Mouse (Mus musculus) layer of hippocampus, adult 2 months (tissue): ENCODE data around the gene Ephb2. TPM values are rescaled to one million over a fixed set of nuclear protein-coding genes. Genes with fewer than 3 reads are reported as not detected.

Experiments
- DNase-seq, 2 experiments: peaks; one replicate each; pipeline ENCODE4 v3.0.0; 2022; ENCODE audit warnings: low spot score in 2 of 2
- H3K27ac ChIP-seq: fragments of 200-600 bp; 2 replicates; pipeline ENCODE4 v1.8.1; 2022
- H3K4me3 ChIP-seq: fragments of 200-600 bp; 2 replicates; pipeline ENCODE4 v1.8.1; 2022; ENCODE audit warnings: mild to moderate bottlenecking
- CTCF ChIP-seq: fragments of 200-600 bp; conservative IDR thresholded peaks from 2 replicates; pipeline ENCODE4 v1.8.1; 2022; ENCODE audit warnings: antibody characterized with exemption, mild to moderate bottlenecking, moderate library complexity
- total RNA-seq, 2 experiments: library from RNA; stranded (reverse); gene quantifications; 2 replicates each; pipeline ENCODE4 v1.2.3; 2021

The Ephb2 gene
- total RNA-seq, 2 experiments from 2014 or later = 21.8 to 22.1 TPM

DNA sequence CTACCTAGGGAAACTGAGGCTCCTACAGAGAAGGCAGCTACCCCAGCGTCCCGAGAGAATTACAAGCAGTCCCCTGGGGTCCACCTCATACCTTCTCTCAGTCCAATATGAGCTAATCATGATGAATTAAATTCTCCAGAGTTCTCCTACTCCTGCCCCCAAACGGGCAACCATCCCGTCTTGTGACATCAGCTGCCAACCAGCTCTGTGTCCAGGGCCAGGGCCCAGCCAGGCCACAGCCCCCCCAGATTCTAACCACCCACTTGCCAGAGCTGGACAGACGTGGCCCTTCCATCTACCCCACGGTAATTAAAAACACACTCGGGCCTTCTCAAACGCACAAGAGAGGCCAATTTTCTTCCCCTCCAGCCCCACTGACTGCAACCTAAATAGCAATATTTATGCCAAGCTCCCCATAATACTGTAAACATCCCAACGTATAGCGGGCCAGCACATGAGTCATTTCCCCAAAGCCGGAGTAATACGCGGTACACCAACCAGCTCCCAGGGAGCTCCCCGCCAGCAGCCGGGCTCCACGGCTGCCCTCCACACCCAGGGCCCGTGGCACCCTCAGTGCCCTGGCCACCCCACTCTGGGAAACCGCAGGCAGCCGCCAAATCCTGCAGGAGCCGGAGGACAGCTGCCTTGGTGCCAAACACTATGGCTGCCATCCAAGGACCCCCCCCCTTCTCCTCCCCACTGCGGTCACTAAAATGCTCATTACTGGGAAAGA is 2.0 kb downstream of the Ephb2 start:
- H3K27ac ChIP-seq = no peak overlapping the region

DNA sequence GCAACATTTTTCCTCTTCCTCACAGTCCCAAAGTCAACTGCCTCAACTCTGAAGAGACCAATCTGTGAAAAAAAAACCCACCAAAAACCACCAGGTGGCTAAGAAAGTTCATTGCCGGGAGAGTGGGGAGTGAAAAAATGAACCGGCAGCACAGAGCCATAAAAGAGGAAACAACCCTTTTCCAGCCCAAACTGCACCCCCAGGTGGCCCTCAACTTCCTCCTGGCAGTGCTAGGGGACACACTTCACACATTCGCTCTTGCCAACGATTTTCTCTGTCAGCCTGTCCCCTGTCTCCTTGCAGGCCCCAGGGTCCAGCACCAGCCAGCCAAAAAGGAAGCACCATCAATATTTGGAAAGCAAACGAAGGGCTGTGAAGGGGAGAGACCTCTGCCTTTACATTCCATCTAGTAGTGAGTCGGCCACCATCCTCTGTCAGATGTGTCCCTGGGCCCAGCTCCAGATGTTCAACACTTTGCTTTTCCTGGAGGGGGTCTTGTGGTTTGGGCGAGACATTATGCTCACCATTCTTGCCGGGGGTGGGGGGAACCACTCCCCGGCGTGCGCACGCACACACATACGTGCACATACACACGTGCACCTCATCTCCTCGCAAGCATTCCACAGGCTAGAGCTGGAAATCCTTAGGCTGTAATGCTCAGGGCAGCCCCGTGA is 3.1 kb downstream of the Ephb2 start:
- no peak for DNase-seq
- TF ChIP-seq CTCF = no peak
- no peak overlapping the region for H3K4me3 ChIP-seq
- no peak overlapping the region for H3K27ac ChIP-seq

More for the DNA sequence above, 2.0 kb downstream of the Ephb2 start:
- no peak for TF ChIP-seq CTCF
- peak overlapping the region; percentile 69 for H3K4me3 ChIP-seq
- no peak for DNase-seq

DNA sequence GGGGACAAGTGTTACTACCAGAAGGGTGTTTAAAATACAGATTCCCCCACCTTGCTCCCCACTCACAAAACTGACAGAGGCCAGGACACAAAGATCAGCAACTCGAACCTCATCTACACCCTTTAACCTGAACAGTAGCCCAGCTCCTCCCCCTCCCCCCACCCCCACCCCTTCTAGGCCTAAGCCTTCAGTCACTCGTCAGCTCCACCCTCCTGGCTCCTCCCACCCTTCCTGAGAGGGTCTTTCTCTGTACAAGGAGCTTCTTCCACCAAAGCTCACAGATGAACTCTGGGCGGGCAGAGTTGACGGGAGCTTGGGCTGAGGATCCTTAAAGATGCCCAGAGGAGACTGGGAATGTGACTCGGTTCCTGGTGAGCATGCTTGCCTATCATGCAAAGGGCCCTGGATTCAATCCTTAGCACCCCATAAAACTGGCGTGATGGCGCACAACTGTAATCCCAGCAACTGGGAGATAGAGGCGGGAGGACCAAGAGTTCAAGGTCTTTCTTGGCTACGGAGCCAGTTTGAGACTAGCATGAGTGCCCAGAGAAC is 5.4 kb downstream of the Ephb2 start:
- H3K27ac ChIP-seq = no peak overlapping the region
- DNase-seq = no peak
- no peak overlapping the region for H3K4me3 ChIP-seq
- no peak for TF ChIP-seq CTCF

DNA sequence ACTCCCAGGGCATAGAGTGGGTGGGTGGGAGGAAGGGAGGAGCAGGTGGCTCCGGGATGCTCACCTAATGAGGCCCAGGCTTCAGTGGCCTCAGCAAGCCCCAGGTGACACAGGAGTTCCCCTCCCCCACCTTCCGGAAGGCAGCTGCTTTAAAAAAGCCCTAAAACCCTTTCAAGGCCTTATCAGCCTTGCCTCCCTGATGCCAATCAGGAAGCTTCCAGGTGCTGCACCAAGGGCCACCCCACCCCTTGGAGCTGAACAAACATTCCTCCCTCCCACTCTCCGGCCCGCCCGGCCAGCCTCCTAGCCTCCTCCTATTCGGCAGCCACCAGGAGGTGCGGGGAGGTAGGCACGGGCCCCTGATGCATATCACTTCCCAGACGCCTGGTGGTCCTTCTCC is 6.0 kb downstream of the Ephb2 start:
- DNase-seq = no peak
- TF ChIP-seq CTCF = no peak
- Histone ChIP-seq H3K27ac (no peak overlapping the region), H3K4me3 (no peak overlapping the region)

DNA sequence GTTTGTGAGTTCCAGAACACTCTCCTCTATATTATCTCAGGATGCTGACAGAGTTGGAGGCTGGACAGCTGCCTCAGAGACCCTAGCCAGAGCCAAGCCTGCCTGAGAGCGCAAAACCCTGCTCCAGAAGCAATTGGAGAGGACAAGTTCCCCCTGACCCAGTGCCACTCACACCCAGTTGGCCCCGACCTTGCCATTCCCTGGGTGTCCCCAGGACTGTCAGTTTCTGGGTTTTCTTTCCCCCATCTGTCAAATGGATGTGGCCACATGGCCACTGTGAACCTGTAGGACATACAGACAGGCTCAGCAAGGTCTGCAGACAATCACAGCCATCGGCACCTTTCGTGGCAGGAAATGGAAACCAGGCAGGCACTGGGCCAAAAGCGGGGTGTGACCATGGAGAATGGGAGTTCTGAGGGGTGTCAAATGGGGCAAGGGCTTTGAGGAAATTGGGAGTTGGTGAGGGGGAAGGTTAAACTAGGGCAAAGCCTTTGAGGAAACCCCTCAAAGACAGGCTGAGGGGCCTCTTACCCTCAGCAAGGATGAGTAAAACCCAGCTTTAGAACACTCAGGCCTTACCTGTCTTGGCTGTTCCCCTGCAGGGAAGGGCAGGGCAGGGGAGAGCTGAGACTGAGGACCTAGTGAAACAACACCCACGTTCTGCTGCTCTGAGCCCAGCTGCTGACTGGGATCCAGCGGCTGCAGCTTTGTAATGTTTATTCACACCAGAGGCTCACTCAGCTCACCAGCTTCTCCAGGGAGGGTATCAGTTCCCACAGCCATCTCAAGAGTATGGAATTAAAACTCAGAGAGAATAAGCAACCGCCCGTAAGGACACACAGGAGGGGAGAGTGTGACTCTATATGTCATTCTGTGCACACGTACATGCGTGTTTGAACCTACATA is 6.9 kb downstream of the Ephb2 start:
- no peak for TF ChIP-seq CTCF
- DNase-seq = no peak
- no peak overlapping the region for H3K27ac ChIP-seq
- no peak overlapping the region for H3K4me3 ChIP-seq

DNA sequence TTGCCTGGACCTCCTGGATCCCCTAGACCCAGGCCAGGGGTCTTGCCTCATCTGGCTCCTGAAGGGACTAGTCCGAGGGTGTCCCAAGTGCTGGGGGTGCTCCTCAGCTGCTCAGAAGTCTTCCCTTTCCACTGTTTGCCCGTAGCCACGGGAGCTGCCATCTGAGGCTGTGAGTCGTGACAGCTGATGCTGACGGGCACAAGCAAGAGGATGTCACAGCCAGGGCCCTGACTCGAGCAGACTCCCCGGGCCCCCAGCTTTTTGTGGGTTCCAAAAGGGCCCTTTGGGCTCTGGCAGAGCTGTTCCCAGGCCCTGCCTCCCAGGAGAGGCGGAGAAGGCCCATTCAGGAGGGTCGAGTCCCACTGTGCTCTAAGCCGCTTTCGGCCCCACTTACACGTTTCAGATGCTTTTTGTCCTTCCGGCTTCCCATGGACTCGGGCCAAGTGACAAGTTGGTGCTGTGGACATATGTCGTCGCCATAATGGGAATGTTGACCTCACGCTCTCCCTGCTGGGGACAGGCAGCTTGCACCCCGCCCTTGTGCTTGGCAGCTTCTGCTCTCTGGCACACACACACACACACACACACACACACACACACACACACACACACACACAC is 10.7 kb downstream of the Ephb2 start:
- TF ChIP-seq CTCF = no peak
- Histone ChIP-seq H3K27ac (no peak overlapping the region), H3K4me3 (no peak overlapping the region)
- no peak for DNase-seq

DNA sequence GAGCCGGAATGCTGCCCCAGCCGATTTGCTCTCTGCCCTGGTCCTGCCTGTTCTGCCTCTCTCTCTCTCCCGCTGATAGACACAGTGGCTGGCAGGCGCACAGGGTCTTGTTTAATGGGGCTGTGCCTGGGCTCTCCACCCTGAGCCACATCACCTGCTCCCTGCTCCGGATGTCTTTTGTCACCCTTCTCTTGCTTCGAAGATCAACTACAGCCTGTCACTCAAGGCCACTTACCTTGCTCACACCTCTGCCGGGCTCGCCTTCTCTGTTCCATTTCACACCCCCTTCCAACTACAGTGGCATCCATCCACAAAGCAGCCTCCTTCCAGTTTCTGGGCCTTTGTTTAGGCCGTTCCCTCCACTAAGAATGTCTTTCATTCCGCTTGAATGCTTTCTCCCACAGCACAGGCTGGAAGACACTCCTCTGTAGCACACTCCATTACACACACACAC is 15.7 kb downstream of the Ephb2 start:
- Histone ChIP-seq H3K27ac (no peak overlapping the region), H3K4me3 (no peak overlapping the region)
- TF ChIP-seq CTCF = no peak
- DNase-seq = no peak

DNA sequence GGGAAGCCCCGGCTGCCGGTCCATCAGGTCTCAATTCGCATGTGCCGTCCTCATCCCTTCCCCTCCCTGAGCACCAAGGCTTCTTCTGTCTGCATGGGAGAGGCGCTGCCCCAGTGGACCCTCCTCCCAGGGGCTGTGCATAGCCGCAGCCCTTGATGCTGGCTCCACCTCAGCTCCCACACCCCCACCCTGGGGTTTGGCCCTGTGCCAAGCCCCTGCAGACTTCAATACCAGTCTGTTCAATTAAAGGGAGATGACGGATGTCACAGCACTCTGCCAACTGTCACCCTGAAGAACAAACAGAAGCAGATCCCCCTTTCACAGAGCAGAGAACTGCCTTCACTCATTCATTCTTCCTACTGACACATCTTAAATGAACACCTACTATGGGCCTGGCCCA is 19.1 kb downstream of the Ephb2 start:
- TF ChIP-seq CTCF = no peak
- peak; percentile 69 to 74 for DNase-seq
- Histone ChIP-seq H3K4me3 (no peak overlapping the region), H3K27ac (no peak overlapping the region)

DNA sequence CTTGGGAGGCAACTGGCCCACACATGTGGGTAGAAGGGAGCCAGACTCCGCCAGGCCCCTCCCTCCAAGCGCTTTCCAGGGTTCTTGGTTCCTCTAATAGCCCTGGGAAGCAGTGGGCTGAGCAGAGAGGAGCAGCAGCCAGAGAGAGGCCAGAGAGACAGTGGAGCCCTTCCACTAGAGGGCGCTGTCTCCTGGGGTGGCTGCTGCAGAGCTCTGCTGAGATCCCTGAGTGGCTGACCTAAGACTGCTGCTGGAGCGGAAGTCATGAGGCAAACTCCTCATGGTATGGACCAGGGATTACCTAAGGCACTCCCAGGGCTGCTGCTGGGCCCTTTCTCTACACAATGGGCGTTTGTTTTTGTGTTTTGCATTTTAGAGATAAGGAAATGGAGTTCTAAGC is 20.4 kb downstream of the Ephb2 start:
- no peak for DNase-seq
- Histone ChIP-seq H3K27ac (no peak overlapping the region), H3K4me3 (no peak overlapping the region)
- TF ChIP-seq CTCF = peak; percentile 77

DNA sequence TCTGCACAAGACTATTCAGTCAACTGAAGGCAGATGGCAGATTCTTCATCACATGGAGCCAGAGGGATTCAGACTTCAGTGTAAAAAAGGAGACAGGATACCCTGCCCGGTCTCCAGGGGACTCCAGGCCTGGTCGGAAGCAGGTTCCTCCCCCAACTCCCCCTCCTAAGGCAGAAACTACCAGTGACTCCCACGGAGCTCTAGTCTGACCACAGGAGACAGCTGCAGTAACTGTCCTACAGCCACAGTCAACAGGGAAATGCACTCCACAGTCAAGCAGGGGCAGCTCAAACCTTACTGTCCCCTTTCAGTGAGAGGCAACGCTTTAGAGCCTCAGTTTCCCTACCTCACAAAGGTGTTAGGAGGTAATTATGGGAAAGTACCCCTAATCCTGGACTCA is 23.2 kb downstream of the Ephb2 start:
- no peak for DNase-seq
- TF ChIP-seq CTCF = no peak
- Histone ChIP-seq H3K4me3 (no peak overlapping the region), H3K27ac (no peak overlapping the region)

DNA sequence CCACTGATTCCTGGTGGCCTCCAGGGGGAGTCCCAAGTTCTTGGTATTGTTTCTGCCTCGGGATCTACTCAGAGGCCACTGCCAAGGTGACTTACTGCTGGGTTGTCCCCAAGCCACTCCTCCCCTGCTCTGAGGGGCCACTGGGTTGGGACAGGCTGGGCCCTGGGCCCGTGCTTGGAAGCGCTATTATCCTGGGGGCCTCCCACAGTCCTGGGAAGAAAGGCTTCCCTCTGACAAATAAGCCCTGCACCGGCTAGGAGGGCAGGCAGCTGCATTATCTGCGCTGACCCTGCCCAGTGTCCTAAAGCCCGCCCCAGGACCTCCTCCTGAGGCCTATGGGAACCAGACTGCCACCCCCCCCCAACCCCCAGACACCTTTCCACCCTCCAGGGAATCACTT is 24.2 kb downstream of the Ephb2 start:
- H3K27ac ChIP-seq = no peak overlapping the region
- no peak overlapping the region for H3K4me3 ChIP-seq
- TF ChIP-seq CTCF = peak; percentile 27; the same call in 1 of the 2 replicates
- DNase-seq = no peak

DNA sequence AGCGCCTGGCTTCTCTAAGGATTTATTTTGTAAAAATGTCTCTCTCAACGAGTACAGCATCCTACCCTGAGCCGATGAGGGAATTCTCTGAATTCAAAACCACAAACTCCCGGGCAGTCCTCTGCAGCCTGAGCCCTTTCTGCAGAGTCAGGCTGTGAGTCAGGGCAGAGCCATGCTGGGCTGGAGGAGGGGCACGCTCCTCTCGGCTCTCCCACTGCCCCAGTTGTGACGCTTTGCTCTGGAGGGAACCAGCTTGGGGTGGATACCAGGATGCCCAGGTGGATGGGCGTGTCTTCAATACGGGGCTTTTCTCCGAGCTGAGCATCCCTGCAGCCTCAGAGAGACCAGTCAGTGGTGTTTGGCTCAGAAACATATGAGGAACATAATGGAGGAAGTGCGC is 27.3 kb downstream of the Ephb2 start:
- H3K4me3 ChIP-seq = no peak overlapping the region
- no peak overlapping the region for H3K27ac ChIP-seq
- TF ChIP-seq CTCF = no peak
- no peak for DNase-seq
